Mouse (Mus musculus): ENCODE measurements around the gene Fam57b.

- TF ChIP-seq CTCF (conservative IDR thresholded peaks at IDR 0.05; ENCODE audit: low read length) (no peak), NANOG (IDR thresholded peaks at IDR 0.05; ENCODE audit: borderline replicate concordance, low read length) (no peak), POU5F1 (IDR thresholded peaks at IDR 0.05; ENCODE audit: borderline replicate concordance, low read length) (no peak)
These were observed 35.9 kb upstream of the Fam57b start for GRCm38 (mm10) chr7:126761529-126762067.

Measured in E14TG2a.4 (cell line).